Mouse (Mus musculus) layer of hippocampus, postnatal 10 days (tissue): ENCODE data around the gene Ccdc175. TPM values are rescaled to one million over a fixed set of nuclear protein-coding genes. Genes with fewer than 3 reads are reported as not detected.

Experiments used
- microRNA-seq, 2 experiments: library from miRNA; unstranded; fragments of <30 nt; microRNA quantifications; one replicate each; pipeline ENCODE4 v1.2.0; 2021
- total RNA-seq, 2 experiments: library from RNA; stranded (reverse); gene quantifications; 2 replicates each; pipeline ENCODE4 v1.2.3; 2021

The Ccdc175 gene
- total RNA-seq, 2 experiments from 2014 or later: not detected

Small RNAs within 50 kb of the gene (microRNA-seq; reads per million reads assigned to microRNA genes)
- gene Gm24466: 0 reads per million in 2 experiments

Other genes with a start within 250 kb of the Ccdc175 start
- gene Gpr135, start 113.9 kb downstream of the Ccdc175 start, total RNA-seq: 10 to 100 TPM; 13.8 to 14.6 TPM
- gene L3hypdh, start 99.6 kb downstream of the Ccdc175 start, total RNA-seq: 1 to 10 TPM; 5.0 to 5.4 TPM
- 10 to 100 TPM; 48.3 to 51.2 TPM for gene Jkamp, start 99.4 kb downstream of the Ccdc175 start, total RNA-seq
- 1,000 to 10,000 TPM; 1,519 to 1,613 TPM for gene Rtn1, start 224.0 kb upstream of the Ccdc175 start, total RNA-seq